Mouse (Mus musculus) intestine, embryonic 16.5 days (tissue): ENCODE measurements at regions not wholly inside any gene's neighbourhood (a gene's known extent, or its start where the extent isn't known, plus 50 kb on each side); places are given as distances from the start of the nearest gene placed in this dataset.

Source experiments
- ATAC-seq: fragments of 200-750 bp; cut with Nextera tagmentation; 2 replicates; pipeline ENCODE4 v1.8.0; 2017; ENCODE audit warnings: moderate TSS enrichment, moderate library complexity
- H3K27ac ChIP-seq: fragments of 300-500 bp; sonication (generic); 2 replicates; pipeline ENCODE4 v1.5.1; 2014; ENCODE audit warnings: mild to moderate bottlenecking, low read length
- H3K27me3 ChIP-seq: fragments of 300-500 bp; sonication (generic); replicated peaks from 2 replicates; pipeline ENCODE4 v1.6.1; 2014; ENCODE audit warnings: low read length, control low read depth, mixed read lengths; ENCODE audit not compliant: control insufficient read depth, insufficient read depth
- H3K36me3 ChIP-seq: fragments of 300-500 bp; sonication (generic); 2 replicates; pipeline ENCODE4 v1.6.1; 2014; ENCODE audit warnings: low read length, control low read depth; ENCODE audit not compliant: control insufficient read depth, insufficient read depth
- H3K4me1 ChIP-seq: fragments of 300-500 bp; sonication (generic); 2 replicates; pipeline ENCODE4 v1.6.1; 2014; ENCODE audit warnings: low read length, control low read depth, mixed read lengths; ENCODE audit not compliant: control insufficient read depth, insufficient read depth
- H3K4me2 ChIP-seq: fragments of 300-500 bp; sonication (generic); 2 replicates; pipeline ENCODE4 v1.6.1; 2014; ENCODE audit warnings: low read depth, low read length, control low read depth
- H3K4me3 ChIP-seq: fragments of 300-500 bp; sonication (generic); 2 replicates; pipeline ENCODE4 v1.5.1; 2014; ENCODE audit warnings: mild to moderate bottlenecking, low read length
- H3K9ac ChIP-seq: fragments of 300-500 bp; sonication (generic); 2 replicates; pipeline ENCODE4 v1.6.1; 2014; ENCODE audit warnings: low read depth, low read length
- H3K9me3 ChIP-seq: fragments of 300-500 bp; sonication (generic); 2 replicates; pipeline ENCODE4 v1.6.1; 2016; ENCODE audit warnings: low read length, control low read depth; ENCODE audit not compliant: control insufficient read depth
- WGBS: fragments of 180-500 bp; shearing (Covaris S2); extraction: QIAGEN DNeasy Blood & Tissue Kit; methylation state at CpG from one replicate; pipeline ENCODE4 v1.1.7; 2014; 5-methylcytosine and 5-hydroxymethylcytosine counted together

DNA sequence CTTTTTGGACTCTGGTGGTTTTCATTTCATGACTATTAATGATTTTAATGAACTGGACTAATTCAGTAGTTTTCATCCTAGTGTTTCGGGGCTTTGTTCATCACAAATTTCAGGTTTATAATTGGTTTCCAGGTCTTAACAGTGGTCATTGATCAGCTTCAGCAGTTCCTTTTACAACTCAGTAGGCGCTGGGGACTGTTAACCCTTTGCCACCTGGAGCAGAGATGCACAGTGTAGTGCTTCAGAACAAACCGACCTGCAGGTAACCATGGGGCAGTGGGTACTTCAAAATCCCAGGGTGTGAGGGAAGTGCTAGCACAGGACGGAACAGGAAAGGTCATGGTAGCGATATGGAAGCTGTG is 180.1 kb upstream of the Mpped2 start:
- H3K4me1 ChIP-seq, result no peaks in the 10 kb centered on the region
- no peak overlapping the region for H3K9ac ChIP-seq
- no peaks in the 10 kb centered on the region for H3K27me3 ChIP-seq
- no peak overlapping the region for H3K4me2 ChIP-seq
- no peak overlapping the region for H3K4me3 ChIP-seq
- 43% methylated on average over 5 of the region's 5 CpGs for WGBS
- no peak overlapping the region for H3K27ac ChIP-seq
- H3K9me3 ChIP-seq, result no peaks in the 10 kb centered on the region
- H3K36me3 ChIP-seq, result no peaks in the 10 kb centered on the region
- no peak for ATAC-seq

GRCm38 (mm10) chr2:106517224-106517623 is 175.8 kb upstream of the Mpped2 start:
- Histone ChIP-seq H3K9me3 (no peaks in the 10 kb centered on the region), H3K27me3 (no peaks in the 10 kb centered on the region), H3K27ac (no peak overlapping the region), H3K9ac (no peak overlapping the region), H3K4me3 (no peak overlapping the region), H3K4me2 (no peak overlapping the region), H3K36me3 (no peaks in the 10 kb centered on the region), H3K4me1 (no peaks in the 10 kb centered on the region)
- no peak for ATAC-seq
- WGBS, result 71% methylated on average over 5 of the region's 5 CpGs

DNA sequence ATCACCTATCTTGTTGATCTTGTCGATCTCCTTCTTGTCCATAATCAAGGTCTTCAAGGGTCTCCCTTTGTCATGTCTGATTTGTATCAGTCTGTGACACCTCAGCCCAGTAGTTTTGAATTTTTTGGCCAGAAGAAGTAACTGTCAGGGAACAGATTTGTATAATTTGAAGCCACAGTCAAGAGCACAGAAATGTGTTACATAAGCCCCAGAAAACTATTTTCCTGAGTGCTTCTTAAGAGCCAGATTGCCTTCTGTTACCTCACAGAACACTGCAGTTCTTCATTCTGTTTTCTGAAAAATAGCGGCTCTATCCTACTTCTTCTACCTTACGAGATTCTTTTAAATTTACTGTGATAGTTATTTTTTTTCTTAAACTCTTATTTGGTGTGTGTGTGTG is 170.1 kb upstream of the Mpped2 start:
- Histone ChIP-seq H3K27ac (no peak overlapping the region), H3K9ac (no peak overlapping the region), H3K4me2 (no peak overlapping the region), H3K27me3 (no peaks in the 10 kb centered on the region), H3K9me3 (no peaks in the 10 kb centered on the region), H3K36me3 (no peaks in the 10 kb centered on the region), H3K4me1 (no peaks in the 10 kb centered on the region), H3K4me3 (no peak overlapping the region)
- 81% methylated on average over 3 of the region's 3 CpGs for WGBS
- ATAC-seq, result no peak

- H3K36me3 ChIP-seq, result no peaks in the 10 kb centered on the region
- no peak for ATAC-seq
- H3K4me1 ChIP-seq, result no peaks in the 10 kb centered on the region
- H3K27me3 ChIP-seq, result no peaks in the 10 kb centered on the region
- H3K9me3 ChIP-seq, result no peaks in the 10 kb centered on the region
- H3K4me3 ChIP-seq, result no peak overlapping the region
- no peak overlapping the region for H3K4me2 ChIP-seq
- no peak overlapping the region for H3K9ac ChIP-seq
- WGBS, result 57% methylated on average over 2 of the region's 2 CpGs
- no peak overlapping the region; the same call in 1 of the 2 replicates for H3K27ac ChIP-seq
Observed at GRCm38 (mm10) chr2:106527008-106527407, 166.1 kb upstream of the Mpped2 start.

GRCm38 (mm10) chr2:106529247-106529646 is 163.8 kb upstream of the Mpped2 start:
- Histone ChIP-seq H3K4me2 (no peak overlapping the region), H3K9ac (no peak overlapping the region), H3K27ac (no peak overlapping the region), H3K27me3 (no peaks in the 10 kb centered on the region), H3K4me3 (no peak overlapping the region), H3K4me1 (no peaks in the 10 kb centered on the region), H3K9me3 (no peaks in the 10 kb centered on the region), H3K36me3 (no peaks in the 10 kb centered on the region)
- 79% methylated on average over 5 of the region's 5 CpGs for WGBS
- ATAC-seq, result no peak

GRCm38 (mm10) chr2:106529746-106530145 is 163.3 kb upstream of the Mpped2 start:
- no peaks in the 10 kb centered on the region for H3K27me3 ChIP-seq
- no peak overlapping the region for H3K4me3 ChIP-seq
- H3K9me3 ChIP-seq, result no peaks in the 10 kb centered on the region
- no peaks in the 10 kb centered on the region for H3K36me3 ChIP-seq
- WGBS, result 54% methylated on average over 2 of the region's 2 CpGs
- no peak overlapping the region for H3K4me2 ChIP-seq
- H3K27ac ChIP-seq, result no peak overlapping the region
- no peak for ATAC-seq
- no peaks in the 10 kb centered on the region for H3K4me1 ChIP-seq
- no peak overlapping the region for H3K9ac ChIP-seq

DNA sequence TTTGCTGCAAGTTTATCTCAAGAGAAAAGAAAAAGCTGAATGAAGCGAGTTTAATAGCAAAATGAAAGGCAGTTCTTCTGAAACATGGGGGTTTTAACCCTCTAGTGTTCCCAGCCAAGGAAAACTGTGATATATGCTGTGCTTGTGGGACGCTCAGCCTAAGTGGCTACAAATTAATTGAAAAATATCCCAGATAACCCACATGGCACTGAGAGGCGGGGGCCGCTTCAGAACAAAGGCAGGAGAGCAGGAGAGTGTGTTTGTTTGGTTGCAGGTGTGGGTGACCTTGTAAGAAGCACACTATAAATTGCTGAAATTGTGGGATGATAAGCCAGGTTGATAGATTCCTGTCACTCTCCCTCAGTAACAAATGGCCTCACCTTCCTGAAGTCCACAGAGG is 154.7 kb upstream of the Mpped2 start:
- no peaks in the 10 kb centered on the region for H3K36me3 ChIP-seq
- 61% methylated on average over 4 of the region's 4 CpGs for WGBS
- no peak overlapping the region for H3K27ac ChIP-seq
- no peaks in the 10 kb centered on the region for H3K27me3 ChIP-seq
- no peak overlapping the region for H3K9ac ChIP-seq
- no peak overlapping the region for H3K4me3 ChIP-seq
- H3K4me1 ChIP-seq, result no peaks in the 10 kb centered on the region
- no peak overlapping the region for H3K4me2 ChIP-seq
- ATAC-seq, result no peak
- H3K9me3 ChIP-seq, result no peaks in the 10 kb centered on the region

DNA sequence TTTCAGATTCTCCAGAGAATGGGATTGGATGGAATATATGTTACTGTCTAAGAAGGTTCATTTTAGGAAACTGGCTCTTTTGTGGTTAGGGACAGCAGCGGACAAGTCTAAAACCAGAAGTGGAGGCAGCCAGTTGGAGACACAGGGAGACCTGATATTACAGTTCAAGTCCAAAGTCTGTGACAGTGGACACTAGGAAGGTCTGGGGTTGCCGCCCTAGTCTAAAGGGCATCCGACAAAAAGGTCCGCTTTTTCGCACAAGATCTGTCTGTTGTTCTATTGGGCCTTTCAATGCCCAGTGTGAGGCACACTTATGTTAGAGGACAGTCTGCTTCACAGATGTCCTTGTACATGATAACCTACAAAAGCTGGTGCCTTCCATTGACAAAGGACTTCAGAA is 152.9 kb upstream of the Mpped2 start:
- Histone ChIP-seq H3K27ac (no peak overlapping the region), H3K27me3 (no peaks in the 10 kb centered on the region), H3K4me2 (no peak overlapping the region), H3K9me3 (no peaks in the 10 kb centered on the region), H3K4me3 (no peak overlapping the region), H3K36me3 (no peaks in the 10 kb centered on the region), H3K4me1 (no peaks in the 10 kb centered on the region), H3K9ac (no peak overlapping the region)
- ATAC-seq, result no peak
- WGBS, result 96% methylated on average over 5 of the region's 5 CpGs

DNA sequence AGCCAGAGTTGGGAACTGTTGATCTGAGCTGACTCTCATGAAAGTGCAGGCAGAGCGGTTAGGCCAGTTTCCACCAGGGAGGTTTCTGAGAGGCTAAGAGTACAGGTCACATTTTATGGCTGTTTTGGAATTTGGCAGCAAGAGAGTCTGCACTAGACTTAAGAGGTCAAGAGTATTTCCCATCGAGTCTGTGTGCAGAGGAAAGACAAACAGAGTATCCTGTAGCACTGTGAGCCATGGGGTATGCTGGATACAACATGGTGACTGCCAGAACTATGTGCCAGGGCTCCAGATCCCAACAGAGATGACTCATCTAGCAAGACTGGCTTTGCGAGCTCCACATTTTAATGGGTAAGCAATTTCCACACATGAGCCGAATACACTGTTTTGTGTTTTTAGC is 146.0 kb upstream of the Mpped2 start:
- H3K4me1 ChIP-seq, result no peaks in the 10 kb centered on the region
- no peaks in the 10 kb centered on the region for H3K36me3 ChIP-seq
- no peak overlapping the region for H3K27ac ChIP-seq
- no peak for ATAC-seq
- H3K9ac ChIP-seq, result no peak overlapping the region
- H3K4me2 ChIP-seq, result no peak overlapping the region
- H3K9me3 ChIP-seq, result no peaks in the 10 kb centered on the region
- H3K27me3 ChIP-seq, result no peaks in the 10 kb centered on the region
- no peak overlapping the region for H3K4me3 ChIP-seq
- WGBS, result 61% methylated on average over 4 of the region's 4 CpGs

GRCm38 (mm10) chr2:106553666-106554065 is 139.4 kb upstream of the Mpped2 start:
- no peak for ATAC-seq
- Histone ChIP-seq H3K4me1 (no peaks in the 10 kb centered on the region), H3K27ac (no peak overlapping the region), H3K9me3 (no peaks in the 10 kb centered on the region), H3K36me3 (no peaks in the 10 kb centered on the region), H3K4me3 (no peak overlapping the region), H3K4me2 (no peak overlapping the region), H3K9ac (no peak overlapping the region), H3K27me3 (no peaks in the 10 kb centered on the region)
- WGBS, result 86% methylated on average over 5 of the region's 5 CpGs
